ENCODE assay signal across 14 mouse cellular contexts in genomic region chr9:82955267-82955666, GRCm38 (mm10). TPM values are rescaled to one million over a fixed set of nuclear protein-coding genes. Genes with fewer than 3 reads are reported as not detected.
DNase-seq lines count a peak whose midpoint lies in the region; ATAC-seq and TF ChIP-seq lines count a peak whose summit lies in the region.
"Had no signal": no experiment of that assay in that cellular context is flagged by ENCODE, and none has a peak within 500 bp of the region (broad histone marks: within the 10 kb centered on the region; RNA-seq: fewer than 3 reads in every experiment).

No protein-coding gene starts in this region.

- peak; percentile 31 for DNase-seq in embryo, embryonic 10 days (ENCODE audit: low spot score)
- DNase-seq in embryo, embryonic 9.5 days (ENCODE audit: extremely low spot score): no peak
- peak; percentile 31 for DNase-seq in kidney, adult 9 months
- DNase-seq in kidney, adult 8-10 months: no peak
- DNase-seq in midbrain, postnatal 0 days (ENCODE audit: low spot score): peak; percentile 34
- no peak for DNase-seq in thymus, adult 18-20 months
- DNase-seq in forebrain, embryonic 11.5 days (ENCODE audit: low spot score): no peak
- DNase-seq: B cell, adult 2 months; cerebellum, postnatal 10 days; heart, postnatal 36 days; kidney, adult 11 months had no signal

- H3K27ac ChIP-seq in midbrain, postnatal 0 days (ENCODE audit: low read depth, low read length): no peak overlapping the region
- no peak overlapping the region for H3K27ac ChIP-seq in midbrain, embryonic 15.5 days
- H3K27ac ChIP-seq in forebrain, embryonic 11.5 days (ENCODE audit: low read depth, low read length): no peak overlapping the region
- H3K27ac ChIP-seq: lung, embryonic 15.5 days; stomach, embryonic 15.5 days had no signal

- H3K9ac ChIP-seq in midbrain, postnatal 0 days (replicated peaks; ENCODE audit: low read length, poor library complexity, severe bottlenecking): no peak overlapping the region
- H3K9ac ChIP-seq in midbrain, embryonic 15.5 days: no peak overlapping the region
- no peak overlapping the region for H3K9ac ChIP-seq in forebrain, embryonic 11.5 days (ENCODE audit: low read length)
- H3K9ac ChIP-seq: lung, embryonic 15.5 days; stomach, embryonic 15.5 days had no signal

- H3K4me2 ChIP-seq in midbrain, postnatal 0 days (ENCODE audit: low read depth, low read length, poor library complexity, severe bottlenecking): no peak overlapping the region
- H3K4me2 ChIP-seq in midbrain, embryonic 15.5 days: no peak overlapping the region
- H3K4me2 ChIP-seq in forebrain, embryonic 11.5 days (ENCODE audit: low read depth, low read length, severe bottlenecking): no peak overlapping the region
- H3K4me2 ChIP-seq: lung, embryonic 15.5 days; stomach, embryonic 15.5 days had no signal

- ATAC-seq in midbrain, postnatal 0 days (ENCODE audit: low FRiP score): no peak
- ATAC-seq in midbrain, embryonic 15.5 days (replicated peaks): no peak
- no peak for ATAC-seq in forebrain, embryonic 11.5 days (replicated peaks; ENCODE audit: low FRiP score)

- 76% methylated on average over 4 of the region's 4 CpGs for WGBS in midbrain, postnatal 0 days
- WGBS in midbrain, embryonic 15.5 days: 77% methylated on average over 4 of the region's 4 CpGs
- WGBS in forebrain, embryonic 11.5 days: 84% methylated on average over 4 of the region's 4 CpGs

- TF ChIP-seq CTCF in midbrain, postnatal 0 days (IDR thresholded peaks at IDR 0.05): peak; percentile 66

- no peaks in the 10 kb centered on the region for H3K4me1 ChIP-seq in midbrain, postnatal 0 days (ENCODE audit: insufficient read depth, low read length)
- H3K4me1 ChIP-seq in midbrain, embryonic 15.5 days: no peaks in the 10 kb centered on the region
- 0 out of 2 replicates have a peak, but pooled peaks cover 2% of the 10 kb centered on the region for H3K4me1 ChIP-seq in forebrain, embryonic 11.5 days (replicated peaks; ENCODE audit: control insufficient read depth, insufficient read depth, low read length)
- H3K4me1 ChIP-seq: lung, embryonic 15.5 days; stomach, embryonic 15.5 days had no signal

- H3K36me3 ChIP-seq in midbrain, postnatal 0 days (ENCODE audit: insufficient read depth, low read length): peaks cover 15% of the 10 kb centered on the region
- H3K36me3 ChIP-seq in midbrain, embryonic 15.5 days (replicated peaks): peaks cover 11% of the 10 kb centered on the region
- peaks cover 3% of the 10 kb centered on the region; the same call in 1 of the 2 replicates for H3K36me3 ChIP-seq in forebrain, embryonic 11.5 days (ENCODE audit: control insufficient read depth, insufficient read depth, low read length)

- H3K9me3 ChIP-seq in midbrain, postnatal 0 days (ENCODE audit: low read length): no peaks in the 10 kb centered on the region
- no peaks in the 10 kb centered on the region for H3K9me3 ChIP-seq in midbrain, embryonic 15.5 days
- no peaks in the 10 kb centered on the region for H3K9me3 ChIP-seq in forebrain, embryonic 11.5 days (ENCODE audit: control insufficient read depth, low read length)
- H3K9me3 ChIP-seq: lung, embryonic 15.5 days; stomach, embryonic 15.5 days had no signal

- H3K4me3 ChIP-seq in midbrain, postnatal 0 days (ENCODE audit: low read depth, low read length): no peak overlapping the region
- H3K4me3 ChIP-seq in midbrain, embryonic 15.5 days: no peak overlapping the region
- no peak overlapping the region for H3K4me3 ChIP-seq in forebrain, embryonic 11.5 days (ENCODE audit: low read depth, low read length)
- H3K4me3 ChIP-seq: lung, embryonic 15.5 days; stomach, embryonic 15.5 days had no signal

- no peaks in the 10 kb centered on the region for H3K27me3 ChIP-seq in midbrain, postnatal 0 days (ENCODE audit: insufficient read depth, low read length)
- H3K27me3 ChIP-seq in midbrain, embryonic 15.5 days (replicated peaks): no peaks in the 10 kb centered on the region
- no peaks in the 10 kb centered on the region for H3K27me3 ChIP-seq in forebrain, embryonic 11.5 days (ENCODE audit: control insufficient read depth, insufficient read depth, low read length)
- H3K27me3 ChIP-seq: lung, embryonic 15.5 days; stomach, embryonic 15.5 days had no signal

RNA-seq across cellular contexts. Expression of gene Phip, which starts 20.0 kb away (rescaled TPM):
- 50.6 and 80.6 TPM in 2 replicates for total RNA-seq in midbrain, postnatal 0 days (2014; rRNA removed)
- 43.8 and 52.1 TPM in 2 replicates for polyA plus RNA-seq in midbrain, postnatal 0 days (2015; fragmentation: Nextera tagmentation; extraction: Ambion mirVana)
- 103 and 108 TPM in 2 replicates for polyA plus RNA-seq in midbrain, embryonic 15.5 days (2015; fragmentation: Nextera tagmentation; extraction: Ambion mirVana)
- polyA plus RNA-seq in forebrain, embryonic 11.5 days (2014; fragmentation: Nextera tagmentation; extraction: Ambion mirVana): 144 and 152 TPM in 2 replicates

Comparison
In these comparisons a context has a peak if more than half of its experiments do, and no peak if none do; other contexts are left out.
1. DNase-seq: peak in embryo, embryonic 10 days (single experiment), kidney, adult 9 months (single experiment) and midbrain, postnatal 0 days (single experiment); none in embryo, embryonic 9.5 days (single experiment), kidney, adult 8-10 months (0 of 2), thymus, adult 18-20 months (0 of 2) and forebrain, embryonic 11.5 days (single experiment).